Mouse (Mus musculus) urinary bladder, postnatal 4 days (tissue): ENCODE measurements around the gene Cs.

Experiments
- DNase-seq, 2 experiments: peaks; one replicate each; pipeline ENCODE4 v3.0.0; 2021 to 2022; ENCODE audit warnings: low spot score in 2 of 2

The Cs gene

GRCm38 (mm10) chr10:128409692-128410559 lies 72.4 kb downstream of the Cs start:
- peak; percentile 95 to 96 for DNase-seq

- DNase-seq: no peak
Measured at GRCm38 (mm10) chr10:128410560-128410845, 73.0 kb downstream of the Cs start.

GRCm38 (mm10) chr10:128411211-128412054 lies 73.9 kb downstream of the Cs start, which contains the start of the genes Nabp2 and Rnf41:
Gene Nabp2, minus strand, starts transcription at chr10:128411492.
Gene Rnf41, plus strand, starts transcription at chr10:128411657.
- peak; percentile 95 to 96 for DNase-seq

GRCm38 (mm10) chr10:128412055-128412381 lies 74.5 kb downstream of the Cs start:
- DNase-seq: no peak
